In genomic region chr2:133346789-133347424, GRCm38 (mm10) we compare ENCODE assay signal across 12 mouse cellular contexts.
DNase-seq lines count a peak whose midpoint lies in the region; ATAC-seq and TF ChIP-seq lines count a peak whose summit lies in the region.
"Had no signal": no experiment of that assay in that cellular context is flagged by ENCODE, and none has a peak within 500 bp of the region (broad histone marks: within the 10 kb centered on the region; RNA-seq: fewer than 3 reads in every experiment).

No protein-coding gene starts in this region.

- no peak overlapping the region for H3K4me3 ChIP-seq in lung, embryonic 14.5 days (ENCODE audit: low read depth, low read length)
- no peak overlapping the region for H3K4me3 ChIP-seq in lung, postnatal 0 days (ENCODE audit: low read depth, low read length)
- no peak overlapping the region for H3K4me3 ChIP-seq in embryonic facial prominence, embryonic 10.5 days
- no peak overlapping the region for H3K4me3 ChIP-seq in hindbrain, embryonic 13.5 days
- no peak overlapping the region for H3K4me3 ChIP-seq in neural tube, embryonic 12.5 days
- H3K4me3 ChIP-seq in intestine, postnatal 0 days (ENCODE audit: low read depth, low read length), result no peak overlapping the region
- H3K4me3 ChIP-seq: myocyte had no signal

- H3K9me3 ChIP-seq in lung, embryonic 14.5 days (ENCODE audit: low read depth, low read length), result no peaks in the 10 kb centered on the region
- no peaks in the 10 kb centered on the region for H3K9me3 ChIP-seq in lung, postnatal 0 days (ENCODE audit: low read length)
- H3K9me3 ChIP-seq in embryonic facial prominence, embryonic 10.5 days, result no peaks in the 10 kb centered on the region
- H3K9me3 ChIP-seq in hindbrain, embryonic 13.5 days, result no peaks in the 10 kb centered on the region
- no peaks in the 10 kb centered on the region for H3K9me3 ChIP-seq in neural tube, embryonic 12.5 days
- no peaks in the 10 kb centered on the region for H3K9me3 ChIP-seq in intestine, postnatal 0 days (ENCODE audit: control insufficient read depth)

- no peak overlapping the region for H3K4me2 ChIP-seq in lung, embryonic 14.5 days
- no peak overlapping the region for H3K4me2 ChIP-seq in lung, postnatal 0 days (replicated peaks; ENCODE audit: low read depth, low read length)
- no peak overlapping the region for H3K4me2 ChIP-seq in hindbrain, embryonic 13.5 days
- no peak overlapping the region for H3K4me2 ChIP-seq in neural tube, embryonic 12.5 days (replicated peaks)
- no peak overlapping the region for H3K4me2 ChIP-seq in intestine, postnatal 0 days (replicated peaks; ENCODE audit: low read depth)
- H3K4me2 ChIP-seq: liver, embryonic 11.5 days had no signal

- no peaks in the 10 kb centered on the region for H3K27me3 ChIP-seq in lung, embryonic 14.5 days (ENCODE audit: insufficient read depth, low read length)
- no peaks in the 10 kb centered on the region for H3K27me3 ChIP-seq in lung, postnatal 0 days (replicated peaks; ENCODE audit: insufficient read depth, low read length)
- H3K27me3 ChIP-seq in embryonic facial prominence, embryonic 10.5 days (replicated peaks; ENCODE audit: low read depth, poor library complexity, severe bottlenecking), result peaks cover 15% of the 10 kb centered on the region; the same call in 1 of the 2 replicates
- peaks cover 24% of the 10 kb centered on the region for H3K27me3 ChIP-seq in hindbrain, embryonic 13.5 days
- no peaks in the 10 kb centered on the region for H3K27me3 ChIP-seq in neural tube, embryonic 12.5 days (replicated peaks)
- no peaks in the 10 kb centered on the region for H3K27me3 ChIP-seq in intestine, postnatal 0 days (replicated peaks; ENCODE audit: control insufficient read depth, insufficient read depth, low read length)

- 25% methylated on average over 4 of the region's 4 CpGs for WGBS in lung, embryonic 14.5 days
- WGBS in lung, postnatal 0 days, result 20% methylated on average over 4 of the region's 4 CpGs
- WGBS in embryonic facial prominence, embryonic 10.5 days, result 23% methylated on average over 4 of the region's 4 CpGs
- 2% methylated on average over 4 of the region's 4 CpGs for WGBS in hindbrain, embryonic 13.5 days
- WGBS in neural tube, embryonic 12.5 days, result 8% methylated on average over 4 of the region's 4 CpGs
- 34% methylated on average over 4 of the region's 4 CpGs for WGBS in intestine, postnatal 0 days

- DNase-seq in lung, embryonic 14.5 days, result no peak
- no peak for DNase-seq in lung, postnatal 0 days (ENCODE audit: low spot score)
- DNase-seq in embryonic facial prominence, embryonic 10.5 days (ENCODE audit: low spot score), result peak; percentile 26
- no peak for DNase-seq in adrenal gland, postnatal 36 days
- DNase-seq: right cerebral cortex, postnatal 4 days had no signal

- H3K9ac ChIP-seq in lung, embryonic 14.5 days, result no peak overlapping the region
- no peak overlapping the region for H3K9ac ChIP-seq in lung, postnatal 0 days (replicated peaks; ENCODE audit: low read depth)
- H3K9ac ChIP-seq in hindbrain, embryonic 13.5 days, result no peak overlapping the region
- H3K9ac ChIP-seq in neural tube, embryonic 12.5 days, result no peak overlapping the region
- H3K9ac ChIP-seq in intestine, postnatal 0 days (ENCODE audit: low read depth, low read length), result no peak overlapping the region

- TF ChIP-seq EP300 in lung, postnatal 0 days (IDR thresholded peaks at IDR 0.05), result no peak

- peak; percentile 57; the same call in 1 of the 2 replicates for ATAC-seq in lung, embryonic 14.5 days (ENCODE audit: insufficient read depth)
- ATAC-seq in lung, postnatal 0 days, result no peak
- peak; percentile 52; the same call in 1 of the 2 replicates for ATAC-seq in hindbrain, embryonic 13.5 days (ENCODE audit: low FRiP score)
- peak; percentile 50; the same call in 1 of the 2 replicates for ATAC-seq in neural tube, embryonic 12.5 days (ENCODE audit: low FRiP score, low read depth)
- no peak for ATAC-seq in intestine, postnatal 0 days
- ATAC-seq in megakaryocyte progenitor cell, adult 5-6 weeks (replicated peaks; ENCODE audit: poor library complexity), result no peak

- TF ChIP-seq CTCF in lung, embryonic 14.5 days (IDR thresholded peaks at IDR 0.05; ENCODE audit: low read depth), result no peak
- no peak for TF ChIP-seq CTCF in lung, postnatal 0 days (IDR thresholded peaks at IDR 0.05)
- no peak for TF ChIP-seq CTCF in intestine, postnatal 0 days (IDR thresholded peaks at IDR 0.05; ENCODE audit: low read depth)

- no peaks in the 10 kb centered on the region for H3K36me3 ChIP-seq in lung, embryonic 14.5 days (ENCODE audit: insufficient read depth)
- H3K36me3 ChIP-seq in lung, postnatal 0 days (ENCODE audit: insufficient read depth, low read length), result no peaks in the 10 kb centered on the region
- H3K36me3 ChIP-seq in embryonic facial prominence, embryonic 10.5 days (replicated peaks), result no peaks in the 10 kb centered on the region
- H3K36me3 ChIP-seq in hindbrain, embryonic 13.5 days, result no peaks in the 10 kb centered on the region
- H3K36me3 ChIP-seq in neural tube, embryonic 12.5 days, result no peaks in the 10 kb centered on the region
- no peaks in the 10 kb centered on the region for H3K36me3 ChIP-seq in intestine, postnatal 0 days (ENCODE audit: control insufficient read depth, insufficient read depth)

- H3K4me1 ChIP-seq in lung, embryonic 14.5 days (ENCODE audit: insufficient read depth), result peaks cover 7% of the 10 kb centered on the region; the same call in 1 of the 2 replicates
- no peaks in the 10 kb centered on the region for H3K4me1 ChIP-seq in lung, postnatal 0 days (ENCODE audit: insufficient read depth, low read depth, low read length)
- H3K4me1 ChIP-seq in embryonic facial prominence, embryonic 10.5 days, result peaks cover 24% of the 10 kb centered on the region
- H3K4me1 ChIP-seq in hindbrain, embryonic 13.5 days (replicated peaks), result peaks cover 3% of the 10 kb centered on the region; the same call in 1 of the 2 replicates
- H3K4me1 ChIP-seq in neural tube, embryonic 12.5 days, result 0 out of 2 replicates have a peak, but pooled peaks cover 6% of the 10 kb centered on the region
- H3K4me1 ChIP-seq in intestine, postnatal 0 days (replicated peaks; ENCODE audit: control insufficient read depth, insufficient read depth, low read length), result no peaks in the 10 kb centered on the region

- peak overlapping the region; percentile 18; the same call in 1 of the 2 replicates for H3K27ac ChIP-seq in lung, embryonic 14.5 days (ENCODE audit: low read depth)
- no peak overlapping the region for H3K27ac ChIP-seq in lung, postnatal 0 days (ENCODE audit: low read length)
- H3K27ac ChIP-seq in embryonic facial prominence, embryonic 10.5 days (replicated peaks), result peak overlapping the region; percentile 60
- H3K27ac ChIP-seq in hindbrain, embryonic 13.5 days, result no peak overlapping the region
- no peak overlapping the region for H3K27ac ChIP-seq in neural tube, embryonic 12.5 days
- H3K27ac ChIP-seq in intestine, postnatal 0 days (ENCODE audit: low read depth, low read length), result no peak overlapping the region
- H3K27ac ChIP-seq: kidney, postnatal 0 days had no signal

Comparison
In these comparisons a context has a peak if more than half of its experiments do, and no peak if none do; other contexts are left out.
1. ATAC-seq: peak in lung, embryonic 14.5 days (single experiment), hindbrain, embryonic 13.5 days (single experiment) and neural tube, embryonic 12.5 days (single experiment); none in lung, postnatal 0 days (single experiment), intestine, postnatal 0 days (single experiment) and megakaryocyte progenitor cell, adult 5-6 weeks (single experiment).
2. H3K27ac ChIP-seq: peak in lung, embryonic 14.5 days (single experiment) and embryonic facial prominence, embryonic 10.5 days (single experiment); none in lung, postnatal 0 days (single experiment), hindbrain, embryonic 13.5 days (single experiment), neural tube, embryonic 12.5 days (single experiment) and intestine, postnatal 0 days (single experiment).